Mouse (Mus musculus) MEL (cell line): ENCODE measurements around the gene Lmnb2. TPM values are rescaled to one million over a fixed set of nuclear protein-coding genes. Genes with fewer than 3 reads are reported as not detected.

Experiments used
- DNase-seq: peaks from one replicate; pipeline ENCODE4 v3.0.0; 2011; ENCODE audit warnings: low read depth, low spot score
- H3K27ac ChIP-seq: 2 replicates; pipeline ENCODE4 v1.5.1; 2012; ENCODE audit warnings: low read depth, mild to moderate bottlenecking, control low read depth, low read length, moderate library complexity; ENCODE audit not compliant: control insufficient read depth
- H3K27me3 ChIP-seq, 2 experiments: fragments of 150-350 bp in 1 of 2; sonication (generic) in 1 of 2; 2 replicates each; pipeline ENCODE4 v1.6.1; 2012; ENCODE audit warnings: low read length in 2 of 2, mild to moderate bottlenecking in 2 of 2, improper control_type of control experiment in 1 of 2, moderate library complexity in 1 of 2; ENCODE audit not compliant: insufficient read depth in 2 of 2, control insufficient read depth in 1 of 2
- H3K36me3 ChIP-seq, 2 experiments: 2 replicates each; pipeline ENCODE4 v1.6.1; 2012 to 2014; ENCODE audit warnings: low read length in 2 of 2, improper control_type of control experiment in 1 of 2, inconsistent platforms in 1 of 2, mild to moderate bottlenecking in 1 of 2; ENCODE audit not compliant: insufficient read depth in 2 of 2, control insufficient read depth in 1 of 2
- H3K4me1 ChIP-seq, 2 experiments: fragments of 150-350 bp in 1 of 2; sonication (generic) in 1 of 2; 2 replicates each; pipeline ENCODE4 v1.6.1; 2012; ENCODE audit warnings: low read length in 2 of 2, improper control_type of control experiment in 1 of 2, mild to moderate bottlenecking in 1 of 2; ENCODE audit not compliant: insufficient read depth in 2 of 2, control insufficient read depth in 1 of 2
- H3K4me3 ChIP-seq, 2 experiments: fragments of 150-350 bp in 1 of 2; sonication (generic) in 1 of 2; 2 replicates each; pipeline ENCODE4 v1.5.1; 2012; ENCODE audit warnings: low read depth in 2 of 2, low read length in 2 of 2, mild to moderate bottlenecking in 2 of 2, moderate library complexity in 2 of 2, control low read depth in 1 of 2, improper control_type of control experiment in 1 of 2; ENCODE audit not compliant: control insufficient read depth in 1 of 2, insufficient read depth in 1 of 2
- H3K79me2 ChIP-seq: 2 replicates; pipeline ENCODE4 v1.6.1; 2012; ENCODE audit warnings: mild to moderate bottlenecking, low read length, moderate library complexity; ENCODE audit not compliant: control insufficient read depth, poor library complexity, insufficient read depth
- H3K9ac ChIP-seq: 2 replicates; pipeline ENCODE4 v1.6.1; 2012; ENCODE audit warnings: low read depth, mild to moderate bottlenecking, control low read depth, low read length, moderate library complexity; ENCODE audit not compliant: control insufficient read depth, poor library complexity, severe bottlenecking
- H3K9me3 ChIP-seq: fragments of 150-350 bp; sonication (generic); replicated peaks from 2 replicates; pipeline ENCODE4 v1.6.1; 2012; ENCODE audit warnings: mild to moderate bottlenecking, low read length, improper control_type of control experiment, moderate library complexity; ENCODE audit not compliant: insufficient read depth
- BHLHE40 ChIP-seq: IDR thresholded peaks from 2 replicates; pipeline ENCODE4 v1.6.1; 2012; ENCODE audit warnings: low read depth, mild to moderate bottlenecking, inconsistent platforms, low read length, improper control_type of control experiment, borderline replicate concordance
- CHD1 ChIP-seq: IDR thresholded peaks from 2 replicates; pipeline ENCODE4 v1.6.1; 2012; ENCODE audit warnings: low read depth, mild to moderate bottlenecking, inconsistent platforms, low read length, improper control_type of control experiment
- CTCF ChIP-seq, 3 experiments: IDR thresholded peaks in 2 of 3; conservative IDR thresholded peaks in 1 of 3; 2 replicates each; pipeline ENCODE4 v1.5.1; 2011 to 2012; ENCODE audit warnings: low read length in 3 of 3, low read depth in 2 of 3, mild to moderate bottlenecking in 2 of 3, improper control_type of control experiment in 1 of 3, inconsistent platforms in 1 of 3, mixed read lengths in 1 of 3, moderate library complexity in 1 of 3; ENCODE audit not compliant: control insufficient read depth in 1 of 3, insufficient read depth in 1 of 3, poor library complexity in 1 of 3, severe bottlenecking in 1 of 3
- ELF1 ChIP-seq: IDR thresholded peaks from 2 replicates; pipeline ENCODE4 v1.6.1; 2014; ENCODE audit warnings: low read depth, mild to moderate bottlenecking, inconsistent platforms, low read length, improper control_type of control experiment, moderate library complexity
- EP300 ChIP-seq, 2 experiments: IDR thresholded peaks; 2 replicates each; pipeline ENCODE4 v1.6.1; 2011; ENCODE audit warnings: improper control_type of control experiment in 2 of 2, low read length in 2 of 2, low read depth in 1 of 2, mild to moderate bottlenecking in 1 of 2
- GABPA ChIP-seq: IDR thresholded peaks from 2 replicates; pipeline ENCODE4 v1.6.1; 2012; ENCODE audit warnings: low read depth, mild to moderate bottlenecking, inconsistent platforms, low read length, improper control_type of control experiment, moderate library complexity
- HCFC1 ChIP-seq: IDR thresholded peaks from 2 replicates; pipeline ENCODE4 v1.6.1; 2012; ENCODE audit warnings: low read depth, mild to moderate bottlenecking, inconsistent platforms, low read length, improper control_type of control experiment, moderate library complexity
- KAT2A ChIP-seq: conservative IDR thresholded peaks from 2 replicates; pipeline ENCODE4 v1.6.1; 2012; ENCODE audit warnings: low read depth, low read length, improper control_type of control experiment, inconsistent platforms
- MAFK ChIP-seq: IDR thresholded peaks from 2 replicates; pipeline ENCODE4 v1.6.1; 2011; ENCODE audit warnings: low read depth, mild to moderate bottlenecking, low read length, improper control_type of control experiment, borderline replicate concordance
- MAX ChIP-seq: IDR thresholded peaks from 2 replicates; pipeline ENCODE4 v1.6.1; 2011; ENCODE audit warnings: low read length, improper control_type of control experiment
- MAZ ChIP-seq: IDR thresholded peaks from 2 replicates; pipeline ENCODE4 v1.6.1; 2012; ENCODE audit warnings: low read depth, mild to moderate bottlenecking, inconsistent platforms, low read length, improper control_type of control experiment
- MYB ChIP-seq: IDR thresholded peaks from 2 replicates; pipeline ENCODE4 v1.6.1; 2011; ENCODE audit warnings: mild to moderate bottlenecking, low read depth, low read length, improper control_type of control experiment
- NELFE ChIP-seq: IDR thresholded peaks from 2 replicates; pipeline ENCODE4 v1.6.1; 2011; ENCODE audit warnings: low read depth, low read length, improper control_type of control experiment
- RCOR1 ChIP-seq: IDR thresholded peaks from 2 replicates; pipeline ENCODE4 v1.6.1; 2012; ENCODE audit warnings: low read depth, mild to moderate bottlenecking, inconsistent platforms, low read length, improper control_type of control experiment
- SIN3A ChIP-seq: IDR thresholded peaks from 2 replicates; pipeline ENCODE4 v1.6.1; 2012; ENCODE audit warnings: low read length, improper control_type of control experiment, inconsistent platforms
- SMC3 ChIP-seq: IDR thresholded peaks from 2 replicates; pipeline ENCODE4 v1.6.1; 2011; ENCODE audit warnings: low read depth, low read length, improper control_type of control experiment
- TCF12 ChIP-seq: IDR thresholded peaks from 2 replicates; pipeline ENCODE4 v1.6.1; 2014; ENCODE audit warnings: low read depth, mild to moderate bottlenecking, inconsistent platforms, low read length, improper control_type of control experiment, moderate library complexity
- USF1 ChIP-seq: IDR thresholded peaks from 2 replicates; pipeline ENCODE4 v1.6.1; 2014; ENCODE audit warnings: low read depth, mild to moderate bottlenecking, inconsistent platforms, low read length, improper control_type of control experiment, moderate library complexity
- USF2 ChIP-seq, 2 experiments: IDR thresholded peaks; 2 replicates each; pipeline ENCODE4 v1.6.1; 2011 to 2012; ENCODE audit warnings: improper control_type of control experiment in 2 of 2, low read length in 2 of 2, borderline replicate concordance in 1 of 2, inconsistent platforms in 1 of 2, low read depth in 1 of 2, mild to moderate bottlenecking in 1 of 2; ENCODE audit not compliant: insufficient read depth in 1 of 2
- polyA plus RNA-seq, 2 experiments: library from polyadenylated mRNA; stranded (reverse) in 1 of 2; unstranded in 1 of 2; fragments of >175 nt in 1 of 2; fragments of >200 nt in 1 of 2; gene quantifications; 2 replicates each; pipeline versions ENCODE4 v1.2.1 to v1.2.4; 2012; ENCODE audit warnings: low replicate concordance in 2 of 2, low read depth in 1 of 2; ENCODE audit not compliant: insufficient read length in 2 of 2, insufficient read depth in 1 of 2, missing spikeins in 1 of 2
- total RNA-seq: library from RNA; depleted of rRNA; stranded (reverse); fragments of 300-350 nt; gene quantifications from 2 replicates; pipeline ENCODE4 v1.2.3, GENCODE M21; 2012

Gene Lmnb2
- total and polyA plus RNA-seq, 3 experiments = 29.9 to 32.8 TPM; not detected in 1

GRCm38 (mm10) chr10:80967101-80967656 is 49.1 kb upstream of the Lmnb2 start:
- no peaks in the 10 kb centered on the region for H3K27me3 ChIP-seq
- H3K9ac ChIP-seq = no peak overlapping the region
- no peak overlapping the region for H3K27ac ChIP-seq
- TF ChIP-seq ELF1 (no peak), USF1 (no peak)
- H3K4me1 ChIP-seq = no peaks in the 10 kb centered on the region
- DNase-seq = no peak
- H3K79me2 ChIP-seq = no peaks in the 10 kb centered on the region
- no peaks in the 10 kb centered on the region for H3K36me3 ChIP-seq
- H3K9me3 ChIP-seq = no peaks in the 10 kb centered on the region
- H3K4me3 ChIP-seq = no peak overlapping the region

DNA sequence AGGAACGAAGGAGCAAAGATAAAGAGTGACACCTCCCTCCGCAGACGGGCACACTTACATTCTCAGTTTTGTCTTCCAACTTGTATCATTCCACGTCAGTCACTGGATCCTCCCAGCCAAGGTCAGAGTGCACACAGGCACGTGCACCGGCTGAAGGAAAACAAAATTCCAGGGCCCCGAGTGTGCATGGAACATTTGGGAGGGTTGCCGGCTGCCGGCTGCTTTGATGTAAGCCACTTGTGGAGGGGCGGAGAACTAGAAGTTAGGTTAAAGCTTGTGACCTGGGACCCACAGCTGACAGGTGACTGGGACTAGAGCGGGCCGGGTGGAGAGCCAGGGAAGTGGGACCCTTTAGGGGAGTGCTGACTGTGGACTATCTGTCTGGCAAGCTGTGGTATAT is 48.3 kb upstream of the Lmnb2 start:
- H3K79me2 ChIP-seq = no peaks in the 10 kb centered on the region
- no peak overlapping the region for H3K4me3 ChIP-seq
- no peaks in the 10 kb centered on the region for H3K9me3 ChIP-seq
- DNase-seq = no peak
- TF ChIP-seq RCOR1 = no peak
- TF ChIP-seq GABPA = no peak
- no peak for TF ChIP-seq MAX
- TF ChIP-seq EP300 (IDR thresholded peaks at IDR 0.05; ENCODE audit: low read depth in 1 of 2, low read length in 2 of 2) = no peak
- no peak for TF ChIP-seq NELFE
- no peak for TF ChIP-seq CHD1
- no peak for TF ChIP-seq MAZ
- TF ChIP-seq HCFC1 = no peak
- TF ChIP-seq KAT2A = no peak
- TF ChIP-seq MYB = no peak
- no peak for TF ChIP-seq CTCF (IDR thresholded peaks at IDR 0.05 in 2 of 3, conservative IDR thresholded peaks at IDR 0.05 in 1 of 3; ENCODE audit: control insufficient read depth in 1 of 3, insufficient read depth in 1 of 3, low read depth in 2 of 3, low read length in 3 of 3, poor library complexity in 1 of 3, severe bottlenecking in 1 of 3)
- no peak for TF ChIP-seq USF2 (IDR thresholded peaks at IDR 0.05; ENCODE audit: borderline replicate concordance in 1 of 2, insufficient read depth in 1 of 2, low read depth in 1 of 2, low read length in 2 of 2)
- TF ChIP-seq TCF12 = no peak
- no peak for TF ChIP-seq ELF1
- TF ChIP-seq MAFK = no peak
- TF ChIP-seq BHLHE40 = no peak
- no peak for TF ChIP-seq SMC3
- TF ChIP-seq SIN3A = no peak
- TF ChIP-seq USF1 = no peak
- no peaks in the 10 kb centered on the region for H3K27me3 ChIP-seq
- H3K9ac ChIP-seq = no peak overlapping the region
- no peaks in the 10 kb centered on the region for H3K4me1 ChIP-seq
- no peak overlapping the region for H3K27ac ChIP-seq
- no peaks in the 10 kb centered on the region for H3K36me3 ChIP-seq
